Mouse (Mus musculus): Measurements from ENCODE around the gene Comtd1. TPM values are rescaled to one million over a fixed set of nuclear protein-coding genes. Genes with fewer than 3 reads are reported as not detected.

The Comtd1 gene
- polyA plus RNA-seq, 1 experiment from 2014 or later, result 47.4 TPM

DNA sequence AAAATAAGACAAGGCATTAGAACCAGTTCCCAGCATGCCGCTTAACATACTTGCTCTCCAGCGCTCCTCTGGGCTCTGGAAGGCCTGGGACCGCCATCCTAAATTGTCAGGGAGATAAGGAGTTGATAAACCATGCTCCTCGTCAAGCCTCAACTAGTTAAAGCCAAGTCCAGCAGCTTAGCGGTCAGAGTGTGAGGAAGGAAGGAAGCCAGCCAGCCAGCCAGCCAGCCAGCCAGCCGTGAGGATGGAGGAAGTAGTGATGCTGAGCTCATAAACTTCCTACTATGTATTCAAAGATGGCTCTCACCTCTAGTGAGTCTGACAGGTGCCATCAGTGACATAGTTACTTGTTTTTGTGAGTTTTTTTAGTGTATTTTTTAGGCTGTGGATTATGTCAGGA, 5.5 kb downstream of the Comtd1 start:
- Histone ChIP-seq H3K27me3 (replicated peaks; ENCODE audit: control insufficient read depth, insufficient read depth, low read length) (no peaks in the 10 kb centered on the region), H3K36me3 (ENCODE audit: control insufficient read depth, insufficient read depth, low read length) (peaks cover 86% of the 10 kb centered on the region), H3K4me1 (replicated peaks; ENCODE audit: control insufficient read depth, insufficient read depth, low read length) (peaks cover 12% of the 10 kb centered on the region; the same call in 1 of the 2 replicates), H3K9ac (ENCODE audit: low read length) (no peak overlapping the region), H3K4me3 (ENCODE audit: low read depth, low read length) (no peak overlapping the region), H3K4me2 (ENCODE audit: low read length) (no peak overlapping the region), H3K9me3 (ENCODE audit: control insufficient read depth, low read length) (no peaks in the 10 kb centered on the region), H3K27ac (ENCODE audit: low read depth) (no peak overlapping the region)
- DNase-seq (ENCODE audit: low spot score) (no peak), ATAC-seq (replicated peaks; ENCODE audit: low FRiP score, low TSS enrichment, low read depth) (no peak)
- 71% methylated on average over 6 of the region's 6 CpGs for WGBS

- H3K4me2 ChIP-seq (ENCODE audit: low read length), result no peak overlapping the region
- H3K27me3 ChIP-seq (replicated peaks; ENCODE audit: control insufficient read depth, insufficient read depth, low read length), result no peaks in the 10 kb centered on the region
- DNase-seq (ENCODE audit: low spot score) (no peak), ATAC-seq (replicated peaks; ENCODE audit: low FRiP score, low TSS enrichment, low read depth) (no peak)
- 90% methylated on average over 5 of the region's 5 CpGs for WGBS
- 0 out of 2 replicates have a peak, but pooled peaks cover 5% of the 10 kb centered on the region for H3K4me1 ChIP-seq (replicated peaks; ENCODE audit: control insufficient read depth, insufficient read depth, low read length)
- no peak overlapping the region for H3K4me3 ChIP-seq (ENCODE audit: low read depth, low read length)
- H3K36me3 ChIP-seq (ENCODE audit: control insufficient read depth, insufficient read depth, low read length), result peaks cover 99% of the 10 kb centered on the region
- H3K27ac ChIP-seq (ENCODE audit: low read depth), result no peak overlapping the region
- no peak overlapping the region for H3K9ac ChIP-seq (ENCODE audit: low read length)
- H3K9me3 ChIP-seq (ENCODE audit: control insufficient read depth, low read length), result no peaks in the 10 kb centered on the region
Observed at GRCm38 (mm10) chr14:21841819-21842592, 6.8 kb downstream of the Comtd1 start.

DNA sequence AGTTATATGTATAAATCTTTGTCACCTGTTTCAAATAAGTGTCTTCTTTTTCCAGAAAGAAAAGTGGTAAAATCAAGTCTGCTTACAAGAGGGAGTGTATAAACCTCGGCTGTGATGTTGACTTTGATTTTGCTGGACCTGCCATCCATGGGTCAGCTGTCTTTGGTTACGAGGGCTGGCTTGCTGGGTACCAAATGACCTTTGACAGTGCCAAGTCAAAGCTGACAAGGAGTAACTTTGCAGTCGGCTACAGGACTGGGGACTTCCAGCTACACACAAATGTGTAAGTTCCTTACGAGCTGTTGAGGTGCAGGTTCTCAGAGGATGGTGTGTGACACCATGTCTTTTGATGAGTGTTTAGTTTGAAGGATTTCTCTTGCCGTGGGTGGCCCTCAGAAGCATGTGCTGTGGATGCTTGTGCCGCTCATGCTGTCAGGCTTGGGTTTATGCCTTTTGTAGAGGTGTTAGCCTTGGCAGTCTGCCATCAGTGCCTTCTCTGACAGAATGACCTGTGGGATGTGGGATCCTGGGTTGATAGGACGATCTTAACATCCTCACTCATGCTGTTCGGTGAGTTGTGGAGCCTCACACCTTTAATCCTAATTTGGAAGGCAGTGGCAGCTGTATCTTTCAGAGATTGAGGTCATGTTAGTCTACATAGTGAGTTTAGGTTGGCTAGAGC, 10.3 kb downstream of the Comtd1 start:
- Histone ChIP-seq H3K9me3 (ENCODE audit: control insufficient read depth, low read length) (no peaks in the 10 kb centered on the region), H3K4me2 (ENCODE audit: low read length) (no peak overlapping the region), H3K36me3 (ENCODE audit: control insufficient read depth, insufficient read depth, low read length) (peaks cover 98% of the 10 kb centered on the region), H3K27ac (ENCODE audit: low read depth) (no peak overlapping the region), H3K9ac (ENCODE audit: low read length) (no peak overlapping the region), H3K4me3 (ENCODE audit: low read depth, low read length) (no peak overlapping the region), H3K27me3 (replicated peaks; ENCODE audit: control insufficient read depth, insufficient read depth, low read length) (no peaks in the 10 kb centered on the region), H3K4me1 (replicated peaks; ENCODE audit: control insufficient read depth, insufficient read depth, low read length) (peaks cover 2% of the 10 kb centered on the region; the same call in 1 of the 2 replicates)
- 82% methylated on average over 8 of the region's 8 CpGs for WGBS
- ATAC-seq (replicated peaks; ENCODE audit: low FRiP score, low TSS enrichment, low read depth) (no peak), DNase-seq (ENCODE audit: low spot score) (no peak)

GRCm38 (mm10) chr14:21831830-21832403, 16.9 kb downstream of the Comtd1 start:
- no peak for DNase-seq (ENCODE audit: low spot score)
- WGBS, result under 1% methylated on average over 28 of the region's 28 CpGs
- H3K4me3 ChIP-seq (ENCODE audit: low read depth, low read length), result peak overlapping the region; percentile 62
- H3K36me3 ChIP-seq (ENCODE audit: control insufficient read depth, insufficient read depth, low read length), result peaks cover 35% of the 10 kb centered on the region
- peak overlapping the region; percentile 89 for H3K9ac ChIP-seq (ENCODE audit: low read length)
- no peaks in the 10 kb centered on the region for H3K9me3 ChIP-seq (ENCODE audit: control insufficient read depth, low read length)
- ATAC-seq (replicated peaks; ENCODE audit: low FRiP score, low TSS enrichment, low read depth), result no peak; the same call in 1 of the 2 replicates
- H3K27ac ChIP-seq (ENCODE audit: low read depth), result peak overlapping the region; percentile 97
- peak overlapping the region; percentile 87 for H3K4me2 ChIP-seq (ENCODE audit: low read length)
- peaks cover 22% of the 10 kb centered on the region for H3K4me1 ChIP-seq (replicated peaks; ENCODE audit: control insufficient read depth, insufficient read depth, low read length)
- H3K27me3 ChIP-seq (replicated peaks; ENCODE audit: control insufficient read depth, insufficient read depth, low read length), result no peaks in the 10 kb centered on the region

- DNase-seq (ENCODE audit: low spot score) (peak; percentile 99), ATAC-seq (replicated peaks; ENCODE audit: low FRiP score, low TSS enrichment, low read depth) (peak; percentile 98)
- Histone ChIP-seq H3K27ac (ENCODE audit: low read depth) (peak overlapping the region; percentile 97), H3K4me2 (ENCODE audit: low read length) (peak overlapping the region; percentile 87), H3K9me3 (ENCODE audit: control insufficient read depth, low read length) (no peaks in the 10 kb centered on the region), H3K4me3 (ENCODE audit: low read depth, low read length) (peak overlapping the region; percentile 62), H3K9ac (ENCODE audit: low read length) (peak overlapping the region; percentile 89), H3K27me3 (replicated peaks; ENCODE audit: control insufficient read depth, insufficient read depth, low read length) (no peaks in the 10 kb centered on the region), H3K36me3 (ENCODE audit: control insufficient read depth, insufficient read depth, low read length) (peaks cover 27% of the 10 kb centered on the region), H3K4me1 (replicated peaks; ENCODE audit: control insufficient read depth, insufficient read depth, low read length) (peaks cover 24% of the 10 kb centered on the region)
- WGBS, result under 1% methylated on average over 67 of the region's 73 CpGs
Observed at GRCm38 (mm10) chr14:21830876-21831767, 17.7 kb downstream of the Comtd1 start.

GRCm38 (mm10) chr14:21825786-21826491, 22.8 kb downstream of the Comtd1 start:
- Histone ChIP-seq H3K27ac (ENCODE audit: low read depth) (peak overlapping the region; percentile 44; the same call in 1 of the 2 replicates), H3K4me1 (replicated peaks; ENCODE audit: control insufficient read depth, insufficient read depth, low read length) (peaks cover 22% of the 10 kb centered on the region), H3K4me3 (ENCODE audit: low read depth, low read length) (no peak overlapping the region), H3K9ac (ENCODE audit: low read length) (no peak overlapping the region), H3K36me3 (ENCODE audit: control insufficient read depth, insufficient read depth, low read length) (no peaks in the 10 kb centered on the region), H3K4me2 (ENCODE audit: low read length) (no peak overlapping the region), H3K9me3 (ENCODE audit: control insufficient read depth, low read length) (no peaks in the 10 kb centered on the region), H3K27me3 (replicated peaks; ENCODE audit: control insufficient read depth, insufficient read depth, low read length) (no peaks in the 10 kb centered on the region)
- 73% methylated on average over 9 of the region's 9 CpGs for WGBS
- ATAC-seq (replicated peaks; ENCODE audit: low FRiP score, low TSS enrichment, low read depth), result peak; percentile 25; the same call in 1 of the 2 replicates
- no peak for DNase-seq (ENCODE audit: low spot score)

DNA sequence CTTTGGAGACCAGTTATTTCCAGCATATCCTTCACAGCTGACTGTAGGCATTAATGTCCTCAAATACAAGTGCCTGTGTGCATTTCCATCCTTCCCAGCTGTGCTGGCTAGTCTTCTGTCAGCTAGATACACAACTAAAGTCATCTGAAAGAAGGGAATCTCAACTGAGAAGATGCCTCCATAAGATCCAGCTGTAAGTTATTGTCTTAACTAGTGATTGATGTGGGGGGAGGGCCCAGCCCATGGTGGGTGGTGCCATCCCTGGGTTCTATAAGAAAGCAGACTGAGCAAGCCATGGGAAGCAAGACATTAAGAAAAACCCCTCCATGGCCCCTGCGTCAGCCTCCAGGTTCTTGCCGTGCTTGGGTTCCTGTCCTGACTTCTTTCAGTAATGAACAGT, 23.8 kb downstream of the Comtd1 start, which contains the start of gene Vdac2:
TSS of gene Vdac2 (plus strand) at position 301 of the 400 bp plus-strand sequence.
- ATAC-seq (replicated peaks; ENCODE audit: low FRiP score, low TSS enrichment, low read depth) (no peak), DNase-seq (ENCODE audit: low spot score) (no peak)
- Histone ChIP-seq H3K27me3 (replicated peaks; ENCODE audit: control insufficient read depth, insufficient read depth, low read length) (no peaks in the 10 kb centered on the region), H3K36me3 (ENCODE audit: control insufficient read depth, insufficient read depth, low read length) (no peaks in the 10 kb centered on the region), H3K27ac (ENCODE audit: low read depth) (0 out of 2 replicates have a peak within 1 kb of the TSS, but pooled peaks have one; percentile 24), H3K4me1 (replicated peaks; ENCODE audit: control insufficient read depth, insufficient read depth, low read length) (peaks cover 17% of the 10 kb centered on the region), H3K4me3 (ENCODE audit: low read depth, low read length) (no peak within 1 kb of the TSS), H3K9ac (ENCODE audit: low read length) (no peak within 1 kb of the TSS), H3K9me3 (ENCODE audit: control insufficient read depth, low read length) (no peaks in the 10 kb centered on the region), H3K4me2 (ENCODE audit: low read length) (no peak within 1 kb of the TSS)
- 89% methylated on average over 2 of the region's 2 CpGs for WGBS

Measured in intestine, embryonic 14.5 days (tissue).